Mouse (Mus musculus) left cerebral cortex, postnatal 4 days (tissue): ENCODE measurements around the gene Dynlrb2. TPM values are rescaled to one million over a fixed set of nuclear protein-coding genes. Genes with fewer than 3 reads are reported as not detected.

Experiments used
- DNase-seq: peaks from one replicate; pipeline ENCODE4 v3.0.0-alpha.2; 2022
- intact Hi-C: fragments of 180-260 bp; cut with DNase I; formaldehyde crosslinking; loops from one replicate; pipeline ENCODE4 v1.15.1; 2025
- total RNA-seq, 2 experiments: library from RNA; stranded (reverse); gene quantifications; 2 replicates each; pipeline ENCODE4 v1.2.3; 2021

The Dynlrb2 gene
- total RNA-seq, 2 experiments from 2014 or later: 1.8 to 3.1 TPM

- no peak for DNase-seq
Measured at GRCm38 (mm10) chr8:116538763-116539162, 34.0 kb downstream of the Dynlrb2 start.

GRCm38 (mm10) chr8:116540136-116540535 is 35.4 kb downstream of the Dynlrb2 start:
- DNase-seq: no peak
- intact Hi-C loops: no loop called here

More at GRCm38 (mm10) chr8:116538763-116539162, 34.0 kb downstream of the Dynlrb2 start:
- intact Hi-C loops: no loop called here

- intact Hi-C loops: no loop called here
- DNase-seq: no peak
Measured at GRCm38 (mm10) chr8:116542842-116543241, 38.1 kb downstream of the Dynlrb2 start.

- no peak for DNase-seq
- intact Hi-C loops: no loop called here
Measured at GRCm38 (mm10) chr8:116543366-116543765, 38.6 kb downstream of the Dynlrb2 start.

GRCm38 (mm10) chr8:116552255-116552654 is 47.5 kb downstream of the Dynlrb2 start:
- no peak for DNase-seq
- intact Hi-C loops: no loop called here

- no peak for DNase-seq
- intact Hi-C loops: no loop called here
Measured at GRCm38 (mm10) chr8:116552778-116553177, 48.0 kb downstream of the Dynlrb2 start.

Other genes starting within 250 kb of the Dynlrb2 start
- gene Cdyl2, start 228.0 kb downstream of the Dynlrb2 start, total RNA-seq: 10 to 100 TPM; 18.4 to 20.8 TPM